Mouse (Mus musculus): ENCODE data around the gene Dnah9.

The Dnah9 gene

DNA sequence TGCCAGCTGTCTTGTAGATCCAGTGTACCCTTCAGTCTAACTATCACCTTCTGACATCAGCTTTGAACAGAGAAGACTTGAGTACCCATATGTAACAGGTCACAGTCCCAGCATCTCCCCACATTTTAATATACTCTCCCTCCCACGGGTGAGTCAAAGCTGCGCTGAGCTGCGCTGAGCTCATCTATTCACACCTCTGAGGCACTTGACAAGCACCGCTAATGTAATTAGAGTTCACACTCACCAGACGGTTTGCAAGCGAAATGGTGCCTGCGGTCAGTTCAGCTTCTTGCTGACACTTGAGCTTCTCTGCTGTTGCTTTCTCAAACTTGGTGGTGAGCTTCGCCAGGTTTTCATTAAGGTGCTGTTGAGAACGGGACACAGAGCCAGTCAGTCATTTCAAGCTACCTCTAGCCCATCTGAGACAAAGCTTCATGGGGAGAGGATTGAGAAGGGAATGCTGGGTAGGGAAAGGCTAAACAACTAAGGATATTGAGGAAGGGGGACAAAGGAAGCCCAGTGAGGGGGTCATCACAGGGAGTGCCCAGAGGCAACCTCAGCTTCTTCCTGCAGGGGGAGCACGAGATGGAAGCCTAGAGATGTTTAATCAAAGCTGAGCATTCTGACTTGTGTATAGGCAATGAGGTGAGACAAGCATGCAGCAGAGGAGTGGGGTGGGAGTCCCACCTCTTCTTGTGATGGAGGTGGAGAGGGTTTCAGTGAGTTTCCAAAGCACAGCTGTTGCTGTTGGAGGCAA, 249.7 kb downstream of the Dnah9 start:
- DNase-seq, result no peak

GRCm38 (mm10) chr11:65909195-65909594, 259.2 kb downstream of the Dnah9 start:
- DNase-seq, result no peak

DNA sequence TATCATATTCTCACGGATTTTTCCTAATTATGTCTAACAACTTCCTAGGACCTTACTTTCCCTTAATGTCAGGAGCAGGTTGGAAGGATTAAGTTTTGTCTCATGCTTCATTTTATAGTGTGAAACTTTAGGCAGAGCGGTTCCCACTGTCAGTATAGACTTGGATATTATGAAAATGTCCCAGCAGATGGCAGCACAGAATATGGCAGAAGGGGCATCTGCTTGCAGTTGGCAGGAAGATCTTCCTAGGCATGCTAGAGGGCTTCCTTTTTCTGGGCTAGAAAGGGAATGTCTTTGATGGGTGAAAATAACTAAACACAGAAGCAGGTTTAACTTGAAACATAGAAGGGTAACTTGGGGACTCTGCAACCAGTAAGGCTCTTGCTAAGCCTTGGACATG, 262.9 kb downstream of the Dnah9 start:
- no peak for DNase-seq

- DNase-seq, result no peak
Measured at GRCm38 (mm10) chr11:65903944-65904343, 264.4 kb downstream of the Dnah9 start.

- DNase-seq, result no peak
Measured at GRCm38 (mm10) chr11:65881465-65881864, 286.9 kb downstream of the Dnah9 start.

DNA sequence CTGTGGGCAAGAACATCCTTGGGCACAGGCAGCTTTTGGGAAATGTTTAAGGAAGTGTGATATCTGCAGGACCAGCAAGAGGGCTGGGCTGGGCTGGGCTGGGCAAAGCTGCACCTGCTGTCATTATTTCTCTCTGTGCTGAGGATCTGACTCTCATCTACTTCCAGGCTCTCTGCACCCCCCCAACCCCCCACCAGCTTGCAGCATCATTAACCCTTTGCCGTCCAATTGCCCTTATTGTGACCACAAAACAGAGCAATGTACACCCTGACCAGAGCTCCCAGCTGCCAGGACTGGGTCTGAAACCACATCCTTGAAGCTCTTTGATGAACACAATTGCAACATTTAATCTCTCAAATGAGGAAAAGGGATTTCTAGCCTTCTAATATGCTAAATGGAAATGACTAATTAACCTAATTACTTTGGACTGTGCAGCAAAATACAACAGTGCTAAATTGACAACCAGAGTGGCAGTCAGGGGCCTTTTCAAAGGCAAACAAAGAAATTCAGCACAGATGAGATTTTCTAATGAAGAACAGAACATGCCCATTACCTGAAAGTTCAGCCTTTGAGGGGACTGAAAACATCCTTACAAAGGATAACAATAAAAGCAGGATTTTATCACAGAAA, 291.1 kb downstream of the Dnah9 start:
- DNase-seq, result no peak

DNA sequence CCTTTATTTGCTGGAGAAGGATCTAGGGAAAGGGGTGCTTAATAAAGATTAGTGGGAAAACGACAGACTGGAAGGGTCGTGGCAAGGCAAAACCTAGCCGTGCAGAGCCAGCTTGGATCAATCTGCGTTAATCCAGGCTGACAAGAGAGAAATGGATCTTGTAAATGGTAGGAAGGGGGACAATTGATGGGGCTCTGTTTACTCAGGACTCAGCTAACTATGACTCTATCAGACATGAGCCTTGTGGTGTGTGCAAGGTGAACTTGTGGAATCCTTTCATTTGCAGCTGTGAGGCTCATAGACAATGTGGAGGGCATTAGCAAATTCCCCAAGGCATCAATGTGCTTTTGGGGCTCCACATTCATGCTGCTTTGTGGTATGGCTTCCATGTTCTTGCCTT, 306.9 kb downstream of the Dnah9 start:
- DNase-seq, result no peak

DNA sequence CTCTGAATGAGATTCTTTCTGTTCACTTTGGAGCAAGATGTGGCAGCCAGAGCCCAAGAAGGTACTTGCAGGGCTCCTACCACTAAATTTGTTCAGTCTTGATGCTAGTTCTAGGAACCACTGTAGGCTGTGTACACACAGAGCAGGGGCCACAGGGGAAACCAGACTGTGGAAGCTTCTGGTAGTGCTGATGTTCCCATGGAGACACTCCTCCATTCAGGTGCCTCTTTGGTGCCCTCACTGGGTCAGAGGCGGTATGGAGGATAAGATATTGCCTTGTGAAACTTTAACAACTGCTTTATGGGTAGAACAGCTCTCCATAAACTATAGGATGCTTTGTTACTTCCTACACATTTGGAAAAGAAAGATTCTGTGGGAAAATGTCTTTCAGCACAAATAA, 316.3 kb downstream of the Dnah9 start:
- DNase-seq, result no peak

DNA sequence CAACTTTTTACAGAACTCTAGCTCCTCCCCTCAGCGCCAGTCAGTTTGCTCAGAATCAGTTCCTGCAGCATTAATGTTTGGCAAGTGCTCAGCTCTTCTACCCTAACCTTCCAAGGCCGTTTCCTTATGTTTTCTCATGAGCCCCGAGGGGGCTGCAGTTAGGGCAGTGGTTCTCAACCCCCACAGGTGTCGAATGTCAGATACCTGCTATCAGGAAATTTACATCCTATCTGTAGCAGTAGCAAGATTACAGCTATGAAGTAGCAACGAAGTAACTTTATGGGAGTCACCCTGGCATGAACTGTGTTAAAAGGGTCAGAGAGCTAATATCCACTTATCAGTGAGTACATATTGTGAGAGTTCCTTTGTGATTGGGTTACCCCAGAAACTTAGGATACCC, 321.9 kb downstream of the Dnah9 start:
- DNase-seq, result no peak

DNA sequence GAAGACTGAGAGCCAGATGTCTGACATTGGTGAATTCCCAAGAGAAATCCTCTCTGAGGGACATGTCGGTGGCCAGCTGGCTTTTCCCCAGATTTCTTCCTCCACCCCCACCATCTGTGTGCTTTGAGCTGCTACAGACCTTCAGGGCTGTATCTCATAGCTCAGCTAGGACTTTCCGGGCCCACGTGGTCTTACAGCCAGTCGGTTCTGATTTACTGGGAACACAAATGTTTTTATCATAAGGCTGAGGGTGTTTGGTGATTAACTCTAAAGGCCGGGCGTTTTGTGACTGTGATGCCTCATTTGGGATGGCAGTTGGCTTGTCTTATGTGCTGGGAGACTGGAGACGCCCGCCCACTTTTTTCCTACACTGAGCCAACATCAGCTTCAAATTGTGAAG, 329.4 kb downstream of the Dnah9 start:
- peak; percentile 35 for DNase-seq

GRCm38 (mm10) chr11:65824556-65824955, 343.8 kb downstream of the Dnah9 start:
- DNase-seq, result peak; percentile 8

DNA sequence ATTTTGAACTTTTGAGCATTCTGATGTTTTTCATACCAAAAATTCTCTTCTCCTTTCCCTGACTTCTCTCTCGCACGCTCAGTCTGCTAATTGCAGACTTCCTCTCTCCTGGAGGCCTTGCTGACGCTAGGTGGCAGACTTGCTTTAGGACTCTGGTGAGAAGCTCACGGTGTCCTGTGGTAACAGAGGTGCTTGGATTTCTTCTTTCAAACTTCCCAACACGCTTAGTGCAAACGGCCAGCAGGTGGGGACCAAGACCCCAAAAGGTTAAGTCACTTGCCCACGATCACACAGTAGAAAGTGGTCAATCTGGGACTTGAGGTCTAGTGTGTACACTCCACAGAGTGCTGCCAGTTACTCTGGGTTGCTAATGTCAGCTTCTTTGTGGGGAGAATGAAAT, 347.5 kb downstream of the Dnah9 start:
- DNase-seq, result peak; percentile 67

- peak; percentile 13 for DNase-seq
Measured at GRCm38 (mm10) chr11:65820280-65820679, 348.1 kb downstream of the Dnah9 start.

GRCm38 (mm10) chr11:65818193-65818592, 350.2 kb downstream of the Dnah9 start:
- DNase-seq, result no peak

- DNase-seq, result no peak
Measured at GRCm38 (mm10) chr11:65816237-65816636, 352.1 kb downstream of the Dnah9 start.

- DNase-seq, result no peak
Measured at GRCm38 (mm10) chr11:65814381-65814780, 354.0 kb downstream of the Dnah9 start.

DNA sequence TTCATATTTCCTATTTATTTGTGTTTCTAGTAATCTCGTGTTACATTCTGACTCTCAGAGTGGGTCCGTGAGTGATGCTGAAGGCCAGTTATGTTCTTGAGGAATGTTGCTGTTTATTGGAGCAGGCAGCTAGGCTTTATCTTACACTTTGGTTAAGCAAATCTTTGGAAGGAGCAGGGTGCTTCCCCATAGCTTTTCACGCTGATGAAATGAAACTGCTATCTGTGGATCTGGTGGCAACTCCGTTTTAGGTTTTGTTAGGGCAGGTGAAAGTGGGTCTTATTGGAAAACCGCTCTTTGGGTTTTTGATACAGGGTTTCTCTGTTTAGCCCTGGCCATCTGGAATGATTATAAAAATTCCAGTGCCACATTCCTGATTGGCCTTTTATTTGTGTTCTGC, 356.3 kb downstream of the Dnah9 start:
- DNase-seq, result no peak

DNA sequence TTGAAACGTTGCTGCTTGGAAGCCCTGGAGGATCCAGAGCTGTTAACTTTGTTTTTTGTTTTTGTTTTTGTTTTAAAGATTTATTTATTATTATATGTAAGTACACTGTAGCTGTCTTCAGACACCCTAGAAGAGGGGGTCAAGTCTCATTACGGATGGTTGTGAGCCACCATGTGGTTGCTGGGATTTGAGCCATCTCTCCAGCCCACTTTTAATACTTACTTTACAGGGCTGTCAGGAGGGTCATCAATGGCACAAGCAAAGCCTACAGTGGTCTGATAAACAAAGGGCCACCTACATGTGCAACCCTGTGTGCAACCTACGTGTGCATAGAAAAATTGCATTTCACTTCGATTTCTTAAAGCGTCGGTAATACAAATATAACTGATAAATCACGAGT, 360.8 kb downstream of the Dnah9 start:
- no peak for DNase-seq

DNA sequence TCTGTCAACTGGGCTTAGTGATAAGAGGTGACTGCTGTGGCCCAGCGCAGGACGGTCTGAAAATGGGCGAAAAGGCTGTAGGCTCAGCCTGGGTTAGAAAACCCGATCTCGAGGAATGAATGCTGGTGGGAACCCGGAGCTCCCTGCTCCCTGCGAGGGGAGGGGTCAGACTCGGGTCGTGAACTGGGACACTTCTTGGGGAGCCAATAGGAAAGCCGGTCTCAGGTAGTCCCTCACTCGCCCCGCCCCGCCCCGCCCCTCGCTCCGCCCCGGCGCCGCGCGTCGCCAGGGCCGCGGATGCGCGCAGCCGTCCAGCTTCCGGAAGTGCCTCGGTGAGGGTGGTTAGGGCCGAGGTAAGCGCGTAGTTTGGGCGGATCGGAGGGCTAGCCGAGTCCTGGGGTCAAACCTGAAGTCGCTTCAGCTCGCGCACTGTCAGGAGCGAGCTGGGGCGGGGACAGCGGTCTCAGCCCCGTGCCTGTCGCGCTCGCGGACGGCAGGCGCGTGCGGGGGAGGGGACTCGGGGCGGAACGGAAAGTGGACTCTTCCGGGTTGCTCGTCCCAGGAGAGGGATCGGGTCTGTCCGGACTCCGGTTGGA, 361.3 kb downstream of the Dnah9 start, which contains the start of gene Zkscan6:
Zkscan6 (plus strand) TSS at position 267 of the 596 bp plus-strand sequence.
- DNase-seq, result peak; percentile 86

GRCm38 (mm10) chr11:65806321-65806904, 361.9 kb downstream of the Dnah9 start:
- DNase-seq, result no peak

DNA sequence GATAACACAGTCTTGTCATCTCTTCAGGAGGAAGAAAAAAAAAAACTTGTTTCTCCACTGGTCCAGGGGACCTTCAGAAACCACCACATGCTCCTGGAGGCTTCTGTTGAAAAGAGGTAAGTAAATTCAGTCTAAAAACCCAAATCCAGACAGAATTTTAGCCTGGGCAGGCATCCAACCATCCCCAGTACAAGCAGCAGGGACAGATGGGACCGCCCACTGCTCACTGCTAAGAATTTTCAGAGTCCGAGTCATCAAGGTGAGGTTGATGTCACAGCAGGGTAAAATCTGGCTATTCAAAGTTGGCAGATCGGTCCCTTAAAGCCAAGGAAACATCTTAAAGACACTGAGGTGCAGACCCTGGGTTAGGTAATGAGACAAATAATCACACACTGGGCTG, 366.5 kb downstream of the Dnah9 start:
- no peak for DNase-seq

DNA sequence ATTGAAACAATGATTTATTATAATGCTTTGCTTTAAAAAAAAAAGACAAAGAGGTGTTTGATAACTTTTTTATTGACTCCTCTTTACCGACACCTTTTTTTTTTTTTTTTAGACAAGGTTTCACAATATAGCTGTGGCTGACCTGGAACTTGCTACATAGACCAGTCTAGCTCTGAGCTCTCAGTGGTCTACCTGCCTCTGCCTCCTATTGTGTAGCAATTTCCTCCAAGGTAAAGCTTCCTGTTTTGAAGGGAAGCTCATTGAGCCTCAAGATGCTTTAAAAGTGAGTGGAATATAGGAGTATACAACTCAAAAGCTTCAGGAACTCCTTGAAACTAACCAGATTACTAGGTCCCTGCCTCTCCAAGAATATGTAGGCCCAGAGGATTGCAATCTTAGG, 372.5 kb downstream of the Dnah9 start:
- DNase-seq, result no peak

- no peak for DNase-seq
Measured at GRCm38 (mm10) chr11:65794428-65795219, 373.7 kb downstream of the Dnah9 start.

Measured in kidney, adult 18-20 months (tissue).